In the genomic region with DNA sequence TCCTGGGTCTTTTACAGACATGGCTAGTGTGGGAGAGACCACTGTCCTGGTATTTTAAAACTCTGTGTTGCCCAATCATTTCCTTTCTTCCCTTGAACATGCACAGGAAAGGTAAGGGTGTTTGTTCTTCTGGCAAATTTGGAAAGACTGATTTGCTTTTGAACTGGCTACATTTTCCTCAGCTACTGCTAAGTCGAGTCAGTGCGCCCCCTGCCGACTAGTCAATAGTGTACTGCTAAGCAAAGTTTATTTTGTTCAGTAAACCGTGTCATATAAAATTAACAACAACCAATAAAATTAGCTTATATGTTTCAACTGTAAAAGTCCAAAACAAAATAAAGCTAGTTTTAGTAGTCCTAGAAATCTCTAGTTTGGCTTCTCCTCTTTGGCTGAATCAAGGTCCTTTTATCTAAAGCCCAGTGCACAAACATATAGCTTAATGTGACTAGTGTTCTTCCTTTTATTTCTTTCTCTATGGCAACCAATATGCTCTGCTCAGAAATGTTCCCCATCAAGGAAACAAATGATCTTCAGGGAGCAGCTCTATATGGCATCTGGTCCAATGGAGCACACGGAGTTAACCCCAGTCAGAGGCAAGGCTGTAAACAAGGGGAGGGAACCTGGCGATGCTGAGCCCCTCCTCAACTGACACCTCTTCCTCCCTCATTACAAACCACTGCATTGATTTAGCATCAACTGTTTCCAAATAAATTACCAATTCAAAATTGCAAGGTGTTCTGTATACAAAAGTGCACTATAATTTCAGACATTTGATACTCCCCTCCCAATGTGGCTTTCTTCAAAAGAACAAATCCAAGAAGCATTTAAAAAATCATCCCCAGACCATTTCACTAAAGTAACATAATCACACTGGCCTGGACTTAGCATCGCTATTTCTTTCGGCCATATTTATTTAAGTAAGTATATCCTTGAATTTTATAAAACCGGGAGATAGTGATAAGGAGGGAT, we compare ENCODE assay signal across 9 mouse cellular contexts. TPM values are rescaled to one million over a fixed set of nuclear protein-coding genes. Genes with fewer than 3 reads are reported as not detected.
DNase-seq lines count a peak whose midpoint lies in the region; ATAC-seq lines count a peak whose summit lies in the region.
"Had no signal": no experiment of that assay in that cellular context is flagged by ENCODE, and none has a peak within 500 bp of the region (broad histone marks: within the 10 kb centered on the region; RNA-seq: fewer than 3 reads in every experiment).

No protein-coding gene starts in this region.

- ATAC-seq in forebrain, embryonic 14.5 days = peak; percentile 14; the same call in 1 of the 2 replicates
- ATAC-seq in megakaryocyte progenitor cell, adult 5-6 weeks (replicated peaks; ENCODE audit: poor library complexity) = peak; percentile 59; the same call in 1 of the 2 replicates

- WGBS in forebrain, embryonic 14.5 days = under 1% methylated on average over 9 of the region's 9 CpGs

- H3K4me1 ChIP-seq in forebrain, embryonic 14.5 days (ENCODE audit: control insufficient read depth, insufficient read depth, low read length) = 0 out of 2 replicates have a peak, but pooled peaks cover 2% of the 10 kb centered on the region

- peak overlapping the region; percentile 96 for H3K27ac ChIP-seq in forebrain, embryonic 14.5 days (ENCODE audit: low read depth, low read length)
- H3K27ac ChIP-seq: heart, embryonic 15.5 days had no signal

- DNase-seq in cerebellum, adult 11 months = peak; percentile 35
- DNase-seq in cerebellum, adult 11-12 months = no peak
- DNase-seq in thymus, postnatal 0 days (ENCODE audit: low spot score) = peak; percentile 46
- DNase-seq in thymus, postnatal 25 days = no peak
- peak; percentile 97 for DNase-seq in forebrain, embryonic 14.5 days (ENCODE audit: low spot score)
- DNase-seq in kidney, postnatal 10 days = peak; percentile 93
- peak; percentile 28 for DNase-seq in testis, postnatal 14 days (ENCODE audit: low spot score)

- H3K9me3 ChIP-seq in forebrain, embryonic 14.5 days (replicated peaks; ENCODE audit: control insufficient read depth, low read length) = no peaks in the 10 kb centered on the region
- H3K9me3 ChIP-seq: heart, embryonic 15.5 days had no signal

- H3K36me3 ChIP-seq in forebrain, embryonic 14.5 days (ENCODE audit: control insufficient read depth, insufficient read depth, low read length) = no peaks in the 10 kb centered on the region
- H3K36me3 ChIP-seq: heart, embryonic 15.5 days had no signal

- peak overlapping the region; percentile 94 for H3K4me3 ChIP-seq in forebrain, embryonic 14.5 days (ENCODE audit: low read depth, low read length)
- H3K4me3 ChIP-seq: heart, embryonic 15.5 days had no signal

- H3K9ac ChIP-seq in forebrain, embryonic 14.5 days (ENCODE audit: low read length) = peak overlapping the region; percentile 99
- H3K9ac ChIP-seq: heart, embryonic 15.5 days had no signal

- H3K27me3 ChIP-seq in forebrain, embryonic 14.5 days (replicated peaks; ENCODE audit: control insufficient read depth, insufficient read depth, low read length) = no peaks in the 10 kb centered on the region

- peak overlapping the region; percentile 97 for H3K4me2 ChIP-seq in forebrain, embryonic 14.5 days (ENCODE audit: low read length)
- H3K4me2 ChIP-seq: heart, embryonic 15.5 days had no signal

RNA-seq across cellular contexts. Expression of gene Pou3f3, which starts 4.1 kb away (rescaled TPM):
- polyA plus RNA-seq in thymus, postnatal 0 days (2015; fragmentation: Nextera tagmentation; extraction: Ambion mirVana) = 0.03 and 0.04 TPM in 2 replicates
- 28.9 and 35.3 TPM in 2 replicates for polyA plus RNA-seq in forebrain, embryonic 14.5 days (2014; fragmentation: Nextera tagmentation; extraction: Ambion mirVana)
- not detected in 2 replicates for total RNA-seq in megakaryocyte progenitor cell, adult 5-6 weeks (2015)
- total RNA-seq in megakaryocyte progenitor cell, adult 5-6 weeks (2017) = not detected in 2 replicates

Comparison
In these comparisons a context has a peak if more than half of its experiments do, and no peak if none do; other contexts are left out.
1. DNase-seq: peak in cerebellum, adult 11 months (single experiment), thymus, postnatal 0 days (single experiment), forebrain, embryonic 14.5 days (single experiment), kidney, postnatal 10 days (single experiment) and testis, postnatal 14 days (single experiment); none in cerebellum, adult 11-12 months (single experiment) and thymus, postnatal 25 days (single experiment).
2. RNA of gene Pou3f3, which starts 4.1 kb away (polyA plus RNA-seq): 28.9 to 35.3 TPM in forebrain, embryonic 14.5 days; 0.03 to 0.04 TPM in thymus, postnatal 0 days; every median in the first group is over 10 times any median in the second.